In the genomic region with DNA sequence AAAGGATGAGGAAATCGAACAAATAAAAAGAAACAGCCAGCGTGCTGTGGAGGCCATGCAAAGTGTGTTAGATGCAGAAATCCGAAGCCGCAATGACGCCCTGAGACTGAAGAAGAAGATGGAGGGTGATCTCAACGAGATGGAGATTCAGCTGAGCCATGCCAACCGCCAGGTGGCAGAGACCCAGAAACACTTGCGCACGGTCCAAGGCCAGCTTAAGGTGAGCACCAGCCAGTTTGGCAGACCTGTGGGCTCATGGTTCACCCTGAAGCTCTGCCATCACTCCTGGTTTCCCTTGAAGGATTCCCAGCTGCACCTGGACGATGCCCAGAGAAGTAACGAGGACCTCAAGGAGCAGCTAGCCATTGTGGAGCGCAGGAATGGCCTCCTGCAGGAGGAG, we compare ENCODE assay signal across 28 mouse cellular contexts. TPM values are rescaled to one million over a fixed set of nuclear protein-coding genes. Genes with fewer than 3 reads are reported as not detected.
A peak's percentile ranks its signal among the peaks of the same experiment; 100 is the strongest.
DNase-seq lines count a peak whose midpoint lies in the region; ATAC-seq and TF ChIP-seq lines count a peak whose summit lies in the region.
"Had no signal": no experiment of that assay in that cellular context is flagged by ENCODE, and none has a peak within 500 bp of the region (broad histone marks: within the 10 kb centered on the region; RNA-seq: fewer than 3 reads in every experiment).

No protein-coding gene starts in this region.

- H3K36me3 ChIP-seq in ES-Bruce4 (ENCODE audit: control insufficient read depth, insufficient read depth, low read length, poor library complexity, severe bottlenecking), result no peaks in the 10 kb centered on the region
- no peaks in the 10 kb centered on the region for H3K36me3 ChIP-seq in stomach, postnatal 0 days (ENCODE audit: control insufficient read depth, insufficient read depth, low read length)
- H3K36me3 ChIP-seq: heart, embryonic 15.5 days; neural tube, embryonic 15.5 days had no signal

- TF ChIP-seq POLR2A in ES-Bruce4 (IDR thresholded peaks at IDR 0.05; ENCODE audit: insufficient read depth, low read length), result no peak

- no peaks in the 10 kb centered on the region for H3K4me1 ChIP-seq in ES-Bruce4 (ENCODE audit: control insufficient read depth, insufficient read depth, low read length)
- H3K4me1 ChIP-seq in stomach, postnatal 0 days (replicated peaks; ENCODE audit: control insufficient read depth, insufficient read depth), result no peaks in the 10 kb centered on the region

- no peak for TF ChIP-seq CTCF in ES-Bruce4 (IDR thresholded peaks at IDR 0.05; ENCODE audit: low read depth, low read length)
- TF ChIP-seq CTCF in stomach, postnatal 0 days (IDR thresholded peaks at IDR 0.05; ENCODE audit: low read depth), result no peak

- no peak for ATAC-seq in stomach, postnatal 0 days (ENCODE audit: low FRiP score, low TSS enrichment)
- ATAC-seq: forebrain, embryonic 14.5 days; inflammation-experienced regulatory T-cells, adult 6 months had no signal

- H3K9me3 ChIP-seq in ES-Bruce4 (replicated peaks; ENCODE audit: control insufficient read depth, insufficient read depth, low read length, poor library complexity, severe bottlenecking), result 0 out of 2 replicates have a peak, but pooled peaks cover 4% of the 10 kb centered on the region
- H3K9me3 ChIP-seq in stomach, postnatal 0 days (ENCODE audit: control insufficient read depth, low read length), result no peaks in the 10 kb centered on the region
- H3K9me3 ChIP-seq: heart, embryonic 15.5 days; neural tube, embryonic 15.5 days had no signal

- peak overlapping the region; percentile 31 for H3K4me3 ChIP-seq in ES-Bruce4 (ENCODE audit: low read depth, low read length)
- no peak overlapping the region for H3K4me3 ChIP-seq in stomach, postnatal 0 days (ENCODE audit: low read depth, low read length)
- H3K4me3 ChIP-seq: gastrocnemius, adult 2 months; heart, embryonic 15.5 days; left cerebral cortex, adult 2 months; neural tube, embryonic 15.5 days had no signal

- H3K27me3 ChIP-seq in ES-Bruce4 (ENCODE audit: control insufficient read depth, insufficient read depth, low read length, poor library complexity, severe bottlenecking), result no peaks in the 10 kb centered on the region
- H3K27me3 ChIP-seq in stomach, postnatal 0 days (ENCODE audit: control insufficient read depth, insufficient read depth, low read length), result no peaks in the 10 kb centered on the region
- H3K27me3 ChIP-seq: heart, embryonic 15.5 days; neural tube, embryonic 15.5 days had no signal

- 87% methylated on average over 12 of the region's 12 CpGs for WGBS in stomach, postnatal 0 days

- H3K9ac ChIP-seq in ES-Bruce4 (ENCODE audit: low read depth, poor library complexity, severe bottlenecking), result no peak overlapping the region
- H3K9ac ChIP-seq in stomach, postnatal 0 days (ENCODE audit: low read length), result no peak overlapping the region
- H3K9ac ChIP-seq: heart, embryonic 15.5 days; hindbrain, embryonic 14.5 days; neural tube, embryonic 15.5 days had no signal

- no peak overlapping the region for H3K4me2 ChIP-seq in stomach, postnatal 0 days (replicated peaks; ENCODE audit: low read depth)
- H3K4me2 ChIP-seq: heart, embryonic 15.5 days; hindbrain, embryonic 14.5 days; liver, embryonic 11.5 days; midbrain, embryonic 11.5 days; neural tube, embryonic 15.5 days had no signal

- no peak overlapping the region for H3K27ac ChIP-seq in ES-Bruce4 (ENCODE audit: insufficient read depth, low read length)
- no peak overlapping the region for H3K27ac ChIP-seq in stomach, postnatal 0 days (replicated peaks)
- H3K27ac ChIP-seq: gastrocnemius, adult 2 months; heart, embryonic 15.5 days; hindbrain, embryonic 14.5 days; left cerebral cortex, adult 2 months; neural tube, embryonic 15.5 days had no signal

- TF ChIP-seq EP300 in ES-Bruce4 (IDR thresholded peaks at IDR 0.05; ENCODE audit: insufficient read depth, low read depth, low read length), result no peak
- TF ChIP-seq EP300 in stomach, postnatal 0 days (optimal IDR thresholded peaks at IDR 0.05), result no peak

- peak; percentile 14 for DNase-seq in left cerebral cortex, postnatal 4 days
- no peak for DNase-seq in left cerebral cortex, adult 8-10 months (ENCODE audit: low spot score in 2 of 2)
- DNase-seq in cerebellum, adult 18-20 months, result peak; percentile 62 to 64
- peak; percentile 80 to 84 for DNase-seq in cerebellum, postnatal 14 days
- DNase-seq in stomach, postnatal 0 days (ENCODE audit: low spot score), result no peak
- DNase-seq in adrenal gland, postnatal 14 days, result no peak
- no peak for DNase-seq in kidney, postnatal 25 days
- DNase-seq: adrenal gland, adult 8-10 months; embryo, embryonic 11 days; gastrocnemius, adult 2 months; heart, postnatal 36 days; kidney, adult 18-20 months; lung, adult 2 months; thymus, adult 2 months; thymus, postnatal 4 days had no signal

- intact Hi-C loops in left cerebral cortex, postnatal 4 days (cut with DNase I), result no loop called here

RNA-seq across cellular contexts. Expression of gene Myh13, which starts 43.1 kb away (rescaled TPM):
- under 1 TPM; 0.14 to 0.28 TPM for total RNA-seq in left cerebral cortex, postnatal 4 days (2021)
- under 1 TPM; 0.07 to 0.27 (median 0.18) TPM for total RNA-seq in left cerebral cortex, adult 8-10 months (2022)
- 0.35 TPM in 1 of 2 replicates, not detected in the other for polyA plus RNA-seq in ES-Bruce4 (2011; ENCODE audit: insufficient read depth, insufficient read length, low read depth, missing spikeins)
- not detected in 2 replicates for polyA plus RNA-seq in stomach, postnatal 0 days (2015; fragmentation: Nextera tagmentation; extraction: Ambion mirVana)
- 0.08 TPM in 1 of 2 replicates, not detected in the other for total RNA-seq in adrenal gland, postnatal 14 days (2021)
- total RNA-seq: heart, postnatal 36 days; MEL had no signal
- polyA plus RNA-seq: forebrain, embryonic 14.5 days; inflammation-experienced regulatory T-cells, adult 6 months; kidney, embryonic 16.5 days; large intestine, adult 2 months; liver, embryonic 11.5 days; small intestine, adult 2 months had no signal

Comparison
In these comparisons a context has a peak if more than half of its experiments do, and no peak if none do; other contexts are left out.
1. DNase-seq: peak in left cerebral cortex, postnatal 4 days (single experiment), cerebellum, adult 18-20 months (2 of 2) and cerebellum, postnatal 14 days (2 of 2); none in left cerebral cortex, adult 8-10 months (0 of 2), stomach, postnatal 0 days (single experiment), adrenal gland, postnatal 14 days (single experiment) and kidney, postnatal 25 days (0 of 2).